Mouse (Mus musculus): ENCODE data around the gene Spop.

DNA sequence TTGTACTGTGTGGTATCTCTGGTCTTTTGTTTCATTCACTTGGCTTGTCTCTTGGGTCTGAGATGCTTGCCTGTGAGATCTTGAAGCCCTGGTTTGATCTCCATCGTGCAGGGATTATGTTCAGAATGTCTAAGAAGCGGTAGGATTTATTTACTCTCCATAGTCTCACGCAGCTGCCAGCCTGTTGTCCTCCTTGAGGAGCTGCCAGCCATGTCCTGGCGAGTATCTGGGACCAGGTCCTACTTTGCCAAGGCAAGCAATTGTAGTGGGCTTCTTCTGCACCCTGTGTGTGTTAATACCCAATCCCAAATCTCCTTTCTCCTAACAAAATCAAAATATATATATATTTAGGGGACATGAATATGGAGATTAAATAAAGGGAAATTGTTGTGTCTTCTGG is 79.1 kb downstream of the Spop start:
- TF ChIP-seq GATA1 (IDR thresholded peaks at IDR 0.05; ENCODE audit: borderline replicate concordance, low read length) = no peak
- no peak for TF ChIP-seq FLI1 (IDR thresholded peaks at IDR 0.05; ENCODE audit: low read length)

Measured in megakaryocyte, embryonic 14.5 days (primary cell).